Mouse (Mus musculus): ENCODE data around the gene Ddx27. TPM values are rescaled to one million over a fixed set of nuclear protein-coding genes. Genes with fewer than 3 reads are reported as not detected.

Gene Ddx27
- polyA plus RNA-seq, 1 experiment from 2014 or later, result 48.0 TPM

- DNase-seq (ENCODE audit: low spot score) (no peak), ATAC-seq (ENCODE audit: insufficient read depth, low FRiP score, low TSS enrichment) (no peak)
- Histone ChIP-seq H3K9me3 (ENCODE audit: control insufficient read depth, low read length) (no peaks in the 10 kb centered on the region), H3K36me3 (ENCODE audit: control insufficient read depth, insufficient read depth, low read length) (peaks cover 42% of the 10 kb centered on the region), H3K9ac (ENCODE audit: low read length) (no peak overlapping the region), H3K27ac (ENCODE audit: low read depth, low read length) (no peak overlapping the region), H3K27me3 (ENCODE audit: control insufficient read depth, insufficient read depth, low read length) (no peaks in the 10 kb centered on the region), H3K4me2 (ENCODE audit: low read depth) (no peak overlapping the region), H3K4me3 (ENCODE audit: low read depth, low read length) (no peak overlapping the region), H3K4me1 (ENCODE audit: control insufficient read depth, insufficient read depth, low read length) (no peaks in the 10 kb centered on the region)
- 97% methylated on average over 7 of the region's 7 CpGs for WGBS
These were observed 23.7 kb downstream of the Ddx27 start for GRCm38 (mm10) chr2:167038716-167039115.

- 76% methylated on average over 8 of the region's 8 CpGs for WGBS
- no peaks in the 10 kb centered on the region for H3K4me1 ChIP-seq (ENCODE audit: control insufficient read depth, insufficient read depth, low read length)
- no peak for ATAC-seq (ENCODE audit: insufficient read depth, low FRiP score, low TSS enrichment)
- no peaks in the 10 kb centered on the region for H3K9me3 ChIP-seq (ENCODE audit: control insufficient read depth, low read length)
- no peaks in the 10 kb centered on the region for H3K27me3 ChIP-seq (ENCODE audit: control insufficient read depth, insufficient read depth, low read length)
- H3K36me3 ChIP-seq (ENCODE audit: control insufficient read depth, insufficient read depth, low read length), result peaks cover 39% of the 10 kb centered on the region
- no peak overlapping the region for H3K4me2 ChIP-seq (ENCODE audit: low read depth)
- no peak overlapping the region for H3K9ac ChIP-seq (ENCODE audit: low read length)
- no peak overlapping the region for H3K27ac ChIP-seq (ENCODE audit: low read depth, low read length)
- no peak overlapping the region for H3K4me3 ChIP-seq (ENCODE audit: low read depth, low read length)
- DNase-seq (ENCODE audit: low spot score), result no peak
These were observed 24.4 kb downstream of the Ddx27 start for GRCm38 (mm10) chr2:167039386-167039785.

- no peak overlapping the region for H3K4me3 ChIP-seq (ENCODE audit: low read depth, low read length)
- no peaks in the 10 kb centered on the region for H3K27me3 ChIP-seq (ENCODE audit: control insufficient read depth, insufficient read depth, low read length)
- peaks cover 30% of the 10 kb centered on the region for H3K36me3 ChIP-seq (ENCODE audit: control insufficient read depth, insufficient read depth, low read length)
- no peaks in the 10 kb centered on the region for H3K9me3 ChIP-seq (ENCODE audit: control insufficient read depth, low read length)
- H3K27ac ChIP-seq (ENCODE audit: low read depth, low read length), result no peak overlapping the region
- no peak for ATAC-seq (ENCODE audit: insufficient read depth, low FRiP score, low TSS enrichment)
- 94% methylated on average over 12 of the region's 12 CpGs for WGBS
- no peak overlapping the region for H3K4me2 ChIP-seq (ENCODE audit: low read depth)
- no peak for DNase-seq (ENCODE audit: low spot score)
- no peaks in the 10 kb centered on the region for H3K4me1 ChIP-seq (ENCODE audit: control insufficient read depth, insufficient read depth, low read length)
- no peak overlapping the region for H3K9ac ChIP-seq (ENCODE audit: low read length)
These were observed 28.6 kb downstream of the Ddx27 start for GRCm38 (mm10) chr2:167043400-167044121.

GRCm38 (mm10) chr2:167048223-167048622, 33.2 kb downstream of the Ddx27 start:
- no peak for DNase-seq (ENCODE audit: low spot score)
- H3K36me3 ChIP-seq (ENCODE audit: control insufficient read depth, insufficient read depth, low read length), result peaks cover 15% of the 10 kb centered on the region
- 95% methylated on average over 10 of the region's 10 CpGs for WGBS

DNA sequence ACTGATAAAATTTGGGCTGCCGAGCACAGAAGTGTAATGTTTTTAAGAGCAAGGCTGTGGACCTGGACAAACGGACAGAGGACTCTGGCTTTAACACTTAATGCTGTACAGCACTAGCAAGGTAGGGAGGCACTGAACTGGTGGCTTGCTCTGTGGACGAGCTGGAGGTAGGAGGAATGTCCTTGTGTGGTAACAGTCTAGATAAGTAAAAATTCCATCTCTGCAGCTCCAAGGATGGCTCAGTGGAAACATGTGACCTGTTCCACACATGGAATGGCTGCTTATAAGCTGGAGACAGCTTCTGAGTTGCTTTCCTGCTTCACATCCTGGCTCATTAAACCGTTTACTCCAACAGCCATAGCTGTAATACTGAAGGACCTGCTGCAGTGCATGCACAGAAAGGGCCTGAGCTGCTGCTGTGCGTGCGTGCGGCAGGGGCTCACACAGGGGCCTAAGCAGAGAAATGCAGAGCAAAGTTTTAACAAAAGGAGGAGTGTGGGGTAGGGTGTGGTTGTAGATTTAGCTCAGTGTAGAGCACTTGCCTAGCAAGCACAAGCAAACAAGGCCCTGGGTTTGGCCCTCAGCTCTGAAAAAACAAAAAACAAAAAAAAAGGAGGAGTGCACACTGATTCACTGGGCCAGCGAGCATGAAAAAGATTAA, 33.8 kb downstream of the Ddx27 start:
- no peak for DNase-seq (ENCODE audit: low spot score)
- Histone ChIP-seq H3K27me3 (ENCODE audit: control insufficient read depth, insufficient read depth, low read length) (no peaks in the 10 kb centered on the region), H3K9ac (ENCODE audit: low read length) (no peak overlapping the region), H3K4me1 (ENCODE audit: control insufficient read depth, insufficient read depth, low read length) (no peaks in the 10 kb centered on the region), H3K9me3 (ENCODE audit: control insufficient read depth, low read length) (no peaks in the 10 kb centered on the region), H3K4me2 (ENCODE audit: low read depth) (no peak overlapping the region), H3K27ac (ENCODE audit: low read depth, low read length) (no peak overlapping the region), H3K36me3 (ENCODE audit: control insufficient read depth, insufficient read depth, low read length) (peaks cover 15% of the 10 kb centered on the region), H3K4me3 (ENCODE audit: low read depth, low read length) (no peak overlapping the region)
- ATAC-seq (ENCODE audit: insufficient read depth, low FRiP score, low TSS enrichment), result no peak
- WGBS, result 88% methylated on average over 8 of the region's 8 CpGs

More at GRCm38 (mm10) chr2:167048223-167048622, 33.2 kb downstream of the Ddx27 start:
- H3K9me3 ChIP-seq (ENCODE audit: control insufficient read depth, low read length), result no peaks in the 10 kb centered on the region
- H3K4me2 ChIP-seq (ENCODE audit: low read depth), result no peak overlapping the region
- no peaks in the 10 kb centered on the region for H3K27me3 ChIP-seq (ENCODE audit: control insufficient read depth, insufficient read depth, low read length)
- no peak overlapping the region for H3K9ac ChIP-seq (ENCODE audit: low read length)
- no peak overlapping the region for H3K4me3 ChIP-seq (ENCODE audit: low read depth, low read length)
- H3K4me1 ChIP-seq (ENCODE audit: control insufficient read depth, insufficient read depth, low read length), result no peaks in the 10 kb centered on the region
- no peak for ATAC-seq (ENCODE audit: insufficient read depth, low FRiP score, low TSS enrichment)
- no peak overlapping the region for H3K27ac ChIP-seq (ENCODE audit: low read depth, low read length)

DNA sequence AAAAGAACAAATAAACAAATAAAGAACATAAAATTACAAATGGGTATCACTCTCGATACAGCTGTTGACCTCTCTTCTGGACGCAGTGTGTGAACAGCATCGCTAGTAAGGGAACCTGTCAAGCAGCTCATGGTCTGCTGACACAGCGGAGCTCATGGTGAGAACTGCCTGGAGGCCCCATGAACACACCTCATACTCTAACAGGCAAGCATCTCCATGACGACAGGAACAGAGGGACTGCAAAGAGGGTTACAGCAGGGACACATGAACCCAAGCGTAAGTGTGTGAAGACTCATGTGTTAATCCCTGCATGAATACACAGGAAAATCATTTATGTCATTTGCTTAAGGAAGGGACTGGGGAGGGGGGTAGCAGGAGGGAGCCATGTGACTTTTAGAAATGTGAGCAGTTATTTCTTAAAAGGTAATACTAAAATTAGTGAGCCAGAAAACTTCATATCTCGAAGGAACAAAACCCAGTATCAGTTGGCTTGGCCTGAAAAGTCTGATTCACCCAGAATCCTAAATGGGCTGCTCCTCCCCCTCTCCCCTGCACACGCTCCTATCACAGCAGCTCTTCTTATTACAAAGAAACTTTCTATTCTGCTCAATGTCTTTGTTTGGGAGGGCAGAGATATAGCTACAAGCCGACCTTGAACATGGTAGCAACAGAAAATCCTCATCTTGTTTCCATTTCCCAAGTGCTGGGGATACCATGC, 38.3 kb downstream of the Ddx27 start:
- Histone ChIP-seq H3K9me3 (ENCODE audit: control insufficient read depth, low read length) (no peaks in the 10 kb centered on the region), H3K27ac (ENCODE audit: low read depth, low read length) (no peak overlapping the region), H3K4me1 (ENCODE audit: control insufficient read depth, insufficient read depth, low read length) (no peaks in the 10 kb centered on the region), H3K27me3 (ENCODE audit: control insufficient read depth, insufficient read depth, low read length) (no peaks in the 10 kb centered on the region), H3K4me2 (ENCODE audit: low read depth) (no peak overlapping the region), H3K4me3 (ENCODE audit: low read depth, low read length) (no peak overlapping the region), H3K9ac (ENCODE audit: low read length) (no peak overlapping the region), H3K36me3 (ENCODE audit: control insufficient read depth, insufficient read depth, low read length) (peaks cover 9% of the 10 kb centered on the region)
- DNase-seq (ENCODE audit: low spot score), result no peak
- whole genome bisulfite sequencing, result 81% methylated on average over 9 of the region's 9 CpGs
- no peak for ATAC-seq (ENCODE audit: insufficient read depth, low FRiP score, low TSS enrichment)

DNA sequence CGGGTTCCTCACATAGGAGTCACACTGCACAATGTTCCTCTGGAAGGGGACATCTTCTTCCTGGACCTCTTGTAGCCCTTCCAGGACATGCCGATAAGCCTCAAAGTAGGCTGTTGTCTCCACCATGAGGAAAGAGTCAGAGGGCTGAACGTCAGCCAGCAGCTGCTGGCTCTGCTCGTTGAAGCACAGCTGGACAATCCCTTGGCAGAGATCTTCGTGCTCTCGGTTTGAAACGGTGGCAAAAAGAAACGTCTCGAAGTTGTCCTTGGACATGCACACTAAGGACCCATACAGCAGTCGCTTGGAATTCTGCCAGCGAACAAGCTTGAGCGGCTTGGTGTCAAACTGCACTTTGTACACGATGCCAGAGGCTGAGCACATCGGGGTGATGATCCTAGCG, 40.4 kb downstream of the Ddx27 start:
- no peak for DNase-seq (ENCODE audit: low spot score)
- H3K4me1 ChIP-seq (ENCODE audit: control insufficient read depth, insufficient read depth, low read length), result no peaks in the 10 kb centered on the region
- no peak overlapping the region for H3K27ac ChIP-seq (ENCODE audit: low read depth, low read length)
- no peak for ATAC-seq (ENCODE audit: insufficient read depth, low FRiP score, low TSS enrichment)
- H3K27me3 ChIP-seq (ENCODE audit: control insufficient read depth, insufficient read depth, low read length), result no peaks in the 10 kb centered on the region
- H3K36me3 ChIP-seq (ENCODE audit: control insufficient read depth, insufficient read depth, low read length), result peaks cover 9% of the 10 kb centered on the region
- no peaks in the 10 kb centered on the region for H3K9me3 ChIP-seq (ENCODE audit: control insufficient read depth, low read length)
- no peak overlapping the region for H3K9ac ChIP-seq (ENCODE audit: low read length)
- no peak overlapping the region for H3K4me2 ChIP-seq (ENCODE audit: low read depth)
- H3K4me3 ChIP-seq (ENCODE audit: low read depth, low read length), result no peak overlapping the region
- WGBS, result 96% methylated on average over 15 of the region's 15 CpGs

DNA sequence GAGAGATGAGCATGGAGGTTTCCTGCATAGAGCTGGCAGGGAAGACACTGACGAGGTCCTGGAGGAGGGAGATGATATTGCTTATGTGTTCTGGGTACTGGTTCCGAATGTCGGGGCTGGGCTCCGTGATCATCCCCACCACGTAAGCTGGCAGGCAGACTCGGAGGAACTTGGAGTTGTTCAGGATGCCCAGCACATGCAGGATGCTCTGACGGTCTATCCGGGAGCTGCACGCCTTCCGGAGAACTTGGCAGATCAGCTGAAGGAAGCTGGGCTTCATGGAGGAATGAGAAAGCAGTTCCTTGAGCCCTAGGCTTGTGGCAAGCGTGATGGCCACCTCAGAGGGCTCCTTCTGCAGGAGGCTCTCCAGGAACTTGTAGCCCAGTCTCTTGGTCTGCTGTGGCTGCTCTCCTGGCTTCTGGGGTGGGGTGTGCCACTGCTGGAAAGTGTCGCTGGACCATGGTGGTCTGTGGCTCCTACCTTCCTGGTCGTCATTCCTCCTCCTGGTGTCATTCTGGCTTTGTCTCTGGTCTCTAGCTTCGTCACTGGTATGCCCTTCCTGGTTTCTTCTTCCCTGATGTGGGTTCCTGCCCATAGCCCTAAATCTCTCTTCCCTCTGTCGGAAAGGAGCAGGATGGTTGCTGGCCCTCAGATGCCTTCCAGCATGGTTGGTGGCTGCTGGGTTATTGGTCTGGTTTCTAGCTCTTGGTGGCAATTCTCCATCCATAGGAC, 41.4 kb downstream of the Ddx27 start:
- Histone ChIP-seq H3K4me1 (ENCODE audit: control insufficient read depth, insufficient read depth, low read length) (peaks cover 4% of the 10 kb centered on the region), H3K27me3 (ENCODE audit: control insufficient read depth, insufficient read depth, low read length) (no peaks in the 10 kb centered on the region), H3K9ac (ENCODE audit: low read length) (no peak overlapping the region), H3K9me3 (ENCODE audit: control insufficient read depth, low read length) (no peaks in the 10 kb centered on the region), H3K27ac (ENCODE audit: low read depth, low read length) (no peak overlapping the region), H3K36me3 (ENCODE audit: control insufficient read depth, insufficient read depth, low read length) (peaks cover 9% of the 10 kb centered on the region), H3K4me3 (ENCODE audit: low read depth, low read length) (no peak overlapping the region), H3K4me2 (ENCODE audit: low read depth) (no peak overlapping the region)
- 95% methylated on average over 15 of the region's 15 CpGs for WGBS
- no peak for DNase-seq (ENCODE audit: low spot score)
- ATAC-seq (ENCODE audit: insufficient read depth, low FRiP score, low TSS enrichment), result no peak

Data from neural tube, embryonic 11.5 days (tissue).